Mouse (Mus musculus): ENCODE measurements around the gene Lsm2.
"Not testable (repeated sequence)": the region's sequence is repeated elsewhere in the genome, so short reads cannot be mapped to it uniquely, and the experiment has no call there.

Lsm2 gene

DNA sequence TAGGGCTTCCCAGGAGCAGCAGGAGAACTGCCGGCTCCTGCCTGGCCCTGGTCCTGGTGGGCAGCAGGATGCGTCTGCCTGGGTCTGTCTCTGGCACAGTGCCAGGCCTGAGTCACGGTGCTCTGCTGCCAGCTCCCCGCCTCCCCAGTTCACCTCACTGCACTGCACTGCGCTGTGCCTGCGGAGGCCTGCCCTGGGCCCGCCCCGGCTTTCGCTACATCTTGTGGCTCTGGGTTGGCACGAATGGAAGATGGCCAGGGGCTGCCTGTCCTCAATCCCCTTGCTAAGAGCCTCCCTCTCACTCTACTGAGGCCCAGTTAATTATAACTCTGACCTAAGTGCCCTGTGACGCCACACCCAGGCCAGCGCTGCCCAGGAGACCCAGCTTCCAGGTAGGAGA lies 34.7 kb downstream of the Lsm2 start, which contains the start of gene Vwa7:
Vwa7 (plus strand) TSS at position 204 of the 400 bp plus-strand sequence.
- no peak for DNase-seq

DNA sequence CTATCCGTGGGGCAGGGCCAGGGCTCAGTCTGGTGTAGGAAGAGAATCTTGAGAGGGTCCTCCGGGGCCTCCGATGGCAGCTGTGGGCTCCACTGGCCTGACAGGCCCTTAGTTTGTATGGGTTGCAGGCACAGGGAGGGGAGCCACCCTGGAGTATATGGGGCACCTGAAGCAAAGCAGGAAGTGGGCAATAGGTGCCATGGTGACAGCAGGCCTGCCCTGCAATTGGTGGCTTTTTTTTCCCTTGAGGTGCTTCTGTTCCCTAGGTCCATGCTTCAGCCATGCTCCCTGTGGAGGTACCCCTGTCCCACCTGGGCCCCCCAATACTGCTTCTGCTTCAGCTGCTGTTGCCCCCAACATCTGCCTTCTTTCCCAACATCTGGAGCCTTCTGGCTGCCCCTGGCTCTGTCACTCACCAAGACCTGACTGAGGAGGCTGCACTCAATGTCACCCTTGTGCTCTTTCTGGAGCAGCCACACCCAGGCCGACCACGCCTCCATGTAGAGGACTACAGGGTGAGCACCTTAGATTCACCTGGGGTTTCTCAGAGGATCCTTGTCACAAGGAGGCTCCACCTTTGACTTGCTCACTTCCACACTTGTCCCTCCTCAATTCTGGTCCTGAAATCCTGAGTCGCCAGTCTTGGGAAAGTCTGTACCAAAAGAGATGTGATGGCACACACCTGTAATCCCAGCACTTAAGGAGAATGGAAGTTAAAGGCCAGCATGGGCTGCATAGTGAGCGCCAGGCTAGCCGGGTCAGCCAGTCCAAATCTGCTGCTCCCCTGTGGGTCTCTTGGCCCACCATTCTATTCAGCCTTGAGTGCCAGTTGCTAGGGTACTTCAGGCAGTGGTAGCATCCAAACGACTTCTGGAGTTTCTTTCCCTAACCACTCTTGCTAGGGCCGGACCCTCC lies 35.4 kb downstream of the Lsm2 start:
- no peak for DNase-seq

DNA sequence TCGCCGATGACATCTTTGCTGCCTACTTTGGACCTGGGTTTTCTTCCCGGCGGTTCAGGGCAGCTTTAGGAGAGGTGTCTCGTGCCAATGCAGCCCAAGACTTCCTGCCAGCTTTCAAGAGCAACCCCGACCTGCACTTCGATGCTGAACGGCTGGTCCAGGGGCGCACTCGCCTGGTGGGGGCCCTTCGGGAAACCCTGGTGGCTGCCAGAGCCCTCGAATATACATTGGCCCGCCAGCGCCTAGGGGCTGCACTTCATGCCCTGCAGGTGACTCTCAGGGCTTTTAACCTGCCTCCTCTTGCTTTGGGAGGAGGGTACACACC lies 36.0 kb downstream of the Lsm2 start:
- DNase-seq: no peak

DNA sequence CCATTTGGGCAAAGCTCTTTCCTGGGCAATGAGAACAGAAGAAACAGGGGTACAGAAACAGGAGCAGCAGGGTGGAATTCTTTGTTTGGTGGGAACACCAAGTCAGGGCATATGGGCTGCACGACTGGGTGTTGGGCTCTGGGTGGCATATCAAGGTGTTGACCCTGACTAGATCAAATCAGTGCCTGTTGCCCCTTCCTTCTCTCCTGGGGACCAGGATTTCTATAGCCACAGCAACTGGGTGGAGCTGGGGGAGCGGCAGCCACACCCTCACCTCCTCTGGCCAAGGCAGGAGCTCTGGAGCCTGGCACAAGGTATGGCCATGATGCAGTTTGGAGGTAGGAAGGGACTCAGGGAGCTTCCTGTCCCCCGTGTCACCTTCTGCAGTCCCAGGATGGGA lies 36.5 kb downstream of the Lsm2 start:
- no peak for DNase-seq

DNA sequence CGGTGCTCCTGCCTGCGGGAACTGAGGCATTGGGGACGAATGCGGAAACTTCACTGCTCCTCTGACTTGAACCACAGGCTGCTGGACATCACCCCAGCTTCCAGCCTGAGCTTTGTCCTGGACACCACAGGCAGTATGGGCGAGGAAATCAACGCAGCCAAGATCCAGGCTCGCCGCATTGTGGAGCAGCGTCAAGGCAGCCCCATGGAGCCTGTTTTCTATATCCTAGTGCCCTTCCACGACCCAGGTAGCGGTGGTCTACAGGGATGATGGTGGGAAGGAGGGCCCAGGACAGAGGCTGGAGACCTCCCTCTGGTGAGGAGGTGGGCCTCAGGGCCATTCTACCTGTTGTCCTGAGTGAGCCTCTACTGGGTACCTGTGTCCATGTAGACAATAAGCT lies 38.2 kb downstream of the Lsm2 start:
- no peak for DNase-seq

DNA sequence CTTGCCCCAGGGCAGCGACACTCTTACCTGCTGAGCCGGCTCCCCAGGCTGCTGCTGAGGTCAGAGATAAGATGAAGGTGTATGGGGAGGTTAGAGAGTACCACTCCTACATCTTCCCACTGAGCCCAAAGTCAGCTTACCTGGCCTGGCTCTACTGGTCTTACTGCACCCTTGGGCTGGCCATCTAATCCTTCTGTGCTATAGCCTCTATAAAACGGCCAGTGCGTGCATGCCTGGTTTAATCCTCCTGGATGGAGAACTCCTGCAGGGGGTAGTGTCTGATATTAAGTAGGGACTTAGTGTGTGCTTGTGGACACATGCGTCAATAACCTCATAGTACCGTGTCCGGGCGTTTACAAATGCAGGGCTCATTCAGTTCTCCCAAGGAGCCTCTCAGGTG lies 38.9 kb downstream of the Lsm2 start:
- no peak for DNase-seq

DNA sequence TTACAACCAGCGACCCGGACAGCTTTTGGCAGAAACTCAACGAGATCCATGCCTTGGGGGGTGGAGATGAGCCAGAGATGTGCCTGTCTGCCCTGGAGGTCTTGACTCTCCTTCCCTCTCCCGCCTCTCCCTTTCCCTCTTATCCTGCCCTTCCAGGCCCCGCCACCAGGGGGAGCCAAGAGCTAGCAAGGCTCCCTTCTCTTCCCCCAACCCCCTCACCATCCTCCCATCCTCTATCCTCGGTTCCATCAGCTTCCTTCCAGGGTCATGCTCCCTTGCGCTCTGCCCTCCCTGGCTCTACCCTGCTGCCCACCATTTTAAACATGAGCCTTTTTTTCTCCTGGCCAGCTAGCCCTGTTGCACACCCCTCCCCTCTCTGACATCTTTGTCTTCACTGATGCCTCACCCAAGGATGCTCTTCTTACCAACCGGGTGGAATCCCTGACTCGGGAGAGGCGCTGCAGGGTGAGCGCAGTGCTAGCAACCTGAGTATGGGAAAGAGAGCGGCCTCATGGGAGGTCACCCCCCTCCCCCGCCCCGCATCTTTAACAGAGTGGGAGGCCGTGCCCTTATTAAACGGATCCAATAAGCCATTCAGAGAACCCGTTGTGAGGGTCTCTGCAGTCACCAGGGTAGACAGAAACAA lies 39.6 kb downstream of the Lsm2 start:
- peak; percentile 92 for DNase-seq

DNA sequence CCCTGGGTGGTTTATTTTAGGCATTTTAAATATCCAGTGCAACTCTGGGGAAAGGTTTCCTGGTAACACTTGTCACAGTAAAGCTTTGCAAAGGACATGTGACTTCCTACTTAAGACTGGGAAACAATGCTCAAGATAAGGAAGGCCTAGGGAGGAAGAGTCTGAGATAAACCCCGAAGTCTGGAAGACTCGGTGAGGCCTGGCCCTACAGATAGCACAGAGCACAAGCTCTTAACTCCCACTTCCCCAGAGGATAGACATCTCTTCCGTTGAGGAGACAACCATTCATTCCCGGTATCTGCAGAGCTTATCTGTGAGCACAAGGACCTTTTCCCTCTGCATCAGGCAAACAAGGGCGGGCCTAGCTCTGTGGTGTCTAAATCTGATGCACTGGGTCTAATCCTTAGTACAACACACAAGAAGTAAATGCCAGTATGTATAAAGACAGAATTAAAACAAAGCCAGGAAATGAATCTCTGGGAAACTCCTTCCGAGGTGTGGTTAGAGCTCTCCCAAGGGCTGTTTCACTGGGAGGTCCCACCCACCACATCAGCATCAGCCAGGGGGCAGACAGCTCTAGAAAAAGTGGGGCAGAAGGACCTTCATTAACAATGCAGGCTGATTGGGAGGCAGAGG lies 40.3 kb downstream of the Lsm2 start:
- DNase-seq: no peak

DNA sequence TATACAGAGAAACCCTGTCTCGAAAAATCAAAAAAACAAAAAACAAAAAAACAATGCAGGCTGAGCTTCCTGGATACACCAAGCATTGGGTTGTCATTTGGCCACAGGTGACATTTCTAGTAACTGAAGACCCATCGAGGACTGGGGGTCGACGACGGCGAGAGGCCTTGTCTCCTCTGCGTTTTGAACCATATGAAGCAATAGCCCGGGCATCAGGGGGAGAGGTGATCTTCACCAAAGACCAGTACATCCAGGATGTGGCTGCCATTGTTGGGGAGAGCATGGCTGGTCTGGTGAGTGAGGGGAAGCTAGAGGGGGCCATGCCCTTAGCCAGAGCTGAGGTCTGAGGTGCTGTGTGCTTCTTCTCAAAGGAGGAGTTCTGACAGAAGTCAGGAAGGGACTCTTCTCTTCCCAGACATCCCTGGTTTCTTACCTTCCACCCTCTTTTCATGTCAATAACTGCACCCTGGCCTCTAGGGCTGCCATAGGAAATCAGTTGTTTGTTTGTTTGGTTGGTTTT lies 40.9 kb downstream of the Lsm2 start:
- DNase-seq: no peak

DNA sequence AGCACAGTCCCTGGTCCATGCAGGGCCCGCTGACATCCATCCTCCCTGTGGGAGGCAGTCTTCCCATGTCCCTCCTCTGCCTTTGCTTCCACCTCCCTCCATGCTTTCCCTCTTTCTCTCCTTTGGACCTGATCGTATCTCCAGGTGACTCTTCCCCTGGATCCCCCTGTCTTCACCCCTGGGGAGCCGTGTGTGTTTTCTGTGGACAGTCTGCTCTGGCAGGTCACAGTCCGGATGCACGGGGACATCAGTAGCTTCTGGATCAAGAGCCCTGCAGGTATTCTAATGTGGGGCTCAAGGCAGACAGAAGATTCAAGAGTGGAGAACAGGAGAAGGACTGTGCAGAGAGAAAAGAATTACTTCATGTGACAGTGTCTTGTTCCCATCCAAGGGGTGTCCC lies 41.6 kb downstream of the Lsm2 start:
- DNase-seq: no peak

DNA sequence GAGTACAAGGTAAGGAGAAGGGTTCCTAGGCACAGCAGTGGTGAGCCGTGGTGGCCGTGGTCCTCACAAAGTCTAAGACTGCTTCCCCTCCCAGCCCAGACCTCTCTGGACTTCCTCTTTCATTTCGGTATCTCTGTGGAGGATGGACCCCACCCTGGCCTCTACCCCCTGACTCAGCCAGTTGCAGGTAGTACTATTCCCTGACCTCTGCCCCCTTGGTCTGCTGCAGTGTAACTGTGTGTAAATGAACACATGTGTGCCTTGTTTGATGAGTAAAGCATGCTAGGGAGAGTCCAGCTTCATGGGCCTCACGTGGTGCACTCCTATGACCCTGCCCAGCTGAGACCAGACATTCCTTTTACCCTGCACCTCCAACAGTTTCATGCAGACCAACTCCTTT lies 42.1 kb downstream of the Lsm2 start:
- DNase-seq: no peak

DNA sequence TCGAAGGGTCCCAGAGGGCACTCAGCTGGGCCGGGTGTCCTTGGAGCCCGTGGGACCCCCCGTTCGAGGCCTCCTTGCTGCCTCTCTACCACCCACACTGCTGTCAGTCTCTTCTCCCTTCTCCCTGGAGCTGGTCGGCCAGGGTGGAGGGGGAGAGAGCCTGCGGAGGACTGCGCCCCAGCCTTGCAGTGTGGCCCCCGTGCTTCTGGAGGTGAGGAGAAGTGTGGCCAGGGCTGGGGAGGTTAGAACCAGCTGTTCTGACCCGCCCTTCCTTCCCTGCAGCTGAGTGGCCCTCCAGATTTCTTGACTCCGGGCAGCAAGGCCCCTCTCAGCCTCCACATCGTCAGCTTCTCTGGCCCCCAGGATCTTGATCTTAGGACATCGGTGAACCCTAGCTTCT lies 42.6 kb downstream of the Lsm2 start:
- DNase-seq: no peak

DNA sequence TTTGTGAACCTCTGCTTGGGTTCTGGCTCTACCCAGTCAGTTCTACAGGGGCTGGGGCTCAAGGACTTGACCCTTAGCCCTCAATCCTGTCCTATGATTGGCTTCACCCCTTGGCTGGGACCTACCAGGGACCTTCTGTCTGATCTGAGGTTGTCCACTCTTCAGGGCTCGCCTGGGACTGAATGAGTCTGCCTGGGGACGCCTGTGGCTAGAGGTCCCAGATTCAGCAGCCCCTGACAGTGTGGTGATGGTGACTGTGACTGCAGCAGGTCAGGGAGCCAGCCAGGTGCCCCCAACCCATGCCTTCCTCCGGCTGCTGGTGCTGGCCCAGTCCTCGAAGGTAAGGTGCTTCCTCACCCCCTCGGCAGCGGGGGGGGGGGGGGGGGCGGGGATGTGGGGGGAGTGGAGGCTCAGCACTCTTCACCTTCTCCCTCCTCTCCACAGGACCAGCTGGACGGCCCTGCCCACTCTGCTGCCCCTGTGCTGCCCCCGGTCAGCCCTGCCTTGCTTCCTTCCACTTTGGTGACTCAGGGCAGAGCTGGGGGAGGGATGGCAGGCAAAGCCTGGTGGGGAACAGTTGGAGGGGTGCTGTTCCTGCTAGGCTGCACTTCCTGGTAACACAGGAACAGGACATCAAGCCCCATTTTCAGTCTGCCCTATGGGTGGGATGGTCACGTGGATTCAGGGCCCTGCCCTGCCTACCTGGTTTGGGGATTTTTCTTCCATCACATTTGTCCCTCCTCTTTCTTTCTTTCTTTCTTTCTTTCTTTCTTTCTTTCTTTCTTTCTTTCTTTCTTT lies 43.2 kb downstream of the Lsm2 start:
- no peak for DNase-seq

DNA sequence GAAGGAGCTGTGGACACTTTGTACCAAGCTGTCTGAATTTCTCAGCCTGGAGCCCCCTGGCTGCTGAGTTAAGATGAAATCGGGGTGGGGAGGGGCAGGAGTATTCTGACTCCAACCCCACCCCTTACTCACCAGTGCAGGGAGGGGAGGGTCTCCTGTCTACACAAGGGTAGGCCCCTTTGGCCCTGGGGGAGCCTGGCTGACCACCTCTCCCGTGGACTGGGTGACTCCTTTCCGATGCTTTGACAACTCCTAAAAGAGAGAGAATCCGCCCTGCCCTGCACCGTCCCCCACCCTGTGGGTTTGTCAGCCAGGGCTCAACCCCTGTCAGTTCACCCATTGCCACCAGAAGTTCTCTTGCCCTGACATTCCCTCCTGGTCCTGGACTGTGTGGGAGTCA lies 44.5 kb downstream of the Lsm2 start:
- DNase-seq: no peak

DNA sequence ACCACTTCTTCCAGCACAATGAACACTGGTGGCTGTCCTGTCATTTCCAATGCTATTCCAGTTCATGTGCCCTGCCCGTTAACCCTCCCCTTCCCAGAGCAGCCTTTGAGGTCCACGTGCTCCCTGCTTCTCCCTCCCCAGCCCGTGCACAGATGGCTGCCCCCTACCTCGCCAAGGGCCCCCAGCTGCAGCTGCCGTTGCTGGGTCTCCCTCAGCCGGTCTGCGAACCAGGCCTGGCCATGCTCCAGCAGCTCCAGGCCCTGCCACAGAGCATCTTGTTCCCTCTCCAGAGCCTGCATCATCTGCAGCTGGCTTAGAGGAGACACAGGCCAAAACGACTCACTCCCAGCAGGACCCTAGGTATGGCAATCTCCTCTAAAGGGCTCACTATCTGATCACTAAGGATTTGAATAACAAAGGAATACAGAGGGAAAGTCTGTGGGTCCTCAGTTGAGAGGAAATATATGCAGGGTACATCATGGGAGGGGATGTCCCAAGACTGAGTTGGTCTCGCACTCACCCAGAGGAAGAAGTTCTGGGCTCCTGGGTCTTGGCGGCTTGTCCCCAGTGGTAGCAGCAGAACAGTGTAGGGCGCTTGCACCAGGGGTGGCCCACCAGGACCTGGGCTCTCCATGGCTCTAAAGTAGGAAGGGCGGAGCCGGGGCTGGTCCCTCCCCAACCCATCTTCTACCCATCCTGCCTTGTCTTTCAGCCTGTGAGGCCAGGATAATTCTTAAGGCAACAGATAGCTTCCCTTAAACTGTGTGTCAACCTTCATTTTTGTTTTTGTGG lies 45.8 kb downstream of the Lsm2 start, which contains the start of gene Sapcd1:
Sapcd1 (minus strand) TSS at position 740 of the 792 bp plus-strand sequence.
- peak; percentile 35 for DNase-seq

DNA sequence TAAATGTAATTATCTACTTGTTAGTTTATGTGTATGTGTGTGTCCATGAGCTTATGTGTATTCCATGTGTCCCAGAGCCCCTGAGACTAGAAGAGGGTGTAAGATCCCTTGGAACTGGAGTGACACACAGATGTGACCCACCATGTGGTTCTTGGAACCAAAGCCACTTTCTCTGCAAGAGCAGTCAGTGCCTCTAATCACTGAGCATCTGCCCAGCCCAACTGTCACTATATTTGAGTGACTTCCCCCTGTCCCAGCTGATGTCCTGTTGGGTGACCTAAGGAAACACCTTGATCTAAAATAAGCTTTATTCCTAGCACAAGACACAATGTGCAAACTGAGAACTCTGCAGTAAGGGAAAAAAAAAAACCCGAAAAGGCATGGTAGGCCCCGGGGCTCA lies 46.7 kb downstream of the Lsm2 start:
- DNase-seq: no peak

DNA sequence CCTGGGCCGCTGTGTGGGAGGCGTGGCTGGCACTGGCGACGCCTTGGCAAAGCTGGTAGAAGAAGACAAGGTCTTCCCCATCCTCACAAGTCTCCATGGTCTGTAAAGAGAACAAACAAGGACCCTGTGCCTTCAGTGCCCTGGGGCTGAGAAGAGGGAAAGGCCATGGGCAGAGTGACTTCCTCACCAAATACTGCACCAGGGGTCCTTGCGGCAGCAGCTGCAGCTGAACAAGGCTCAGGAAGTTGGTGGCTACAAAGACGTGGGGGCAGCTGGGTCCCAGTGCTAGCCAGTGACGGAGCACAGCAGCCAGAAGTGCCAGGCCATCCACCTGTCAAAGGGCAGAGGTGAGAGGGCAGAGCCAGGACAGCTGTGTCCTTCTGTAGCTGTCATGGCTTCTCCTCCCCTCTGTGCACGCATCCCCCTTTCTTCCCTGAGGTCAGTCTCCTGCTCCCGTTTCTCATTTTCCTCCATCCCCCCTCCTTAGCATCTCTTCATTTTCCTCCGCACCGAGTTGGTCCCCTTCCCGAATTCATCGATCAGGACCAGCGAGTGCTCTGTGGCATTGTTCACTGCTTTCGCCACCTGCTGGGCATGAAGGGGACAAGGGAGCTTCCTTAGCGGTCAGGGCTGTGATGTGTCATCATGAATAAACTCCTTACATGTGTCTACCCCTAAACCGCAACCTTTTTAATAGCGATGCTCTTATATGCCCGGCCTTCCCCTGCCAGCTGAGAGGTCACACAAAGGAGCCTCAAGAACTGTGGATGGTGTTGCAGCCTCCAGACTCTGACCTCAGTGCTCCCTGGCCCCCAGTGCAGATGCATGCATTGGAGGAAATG lies 48.2 kb downstream of the Lsm2 start:
- peak; percentile 55 for DNase-seq

DNA sequence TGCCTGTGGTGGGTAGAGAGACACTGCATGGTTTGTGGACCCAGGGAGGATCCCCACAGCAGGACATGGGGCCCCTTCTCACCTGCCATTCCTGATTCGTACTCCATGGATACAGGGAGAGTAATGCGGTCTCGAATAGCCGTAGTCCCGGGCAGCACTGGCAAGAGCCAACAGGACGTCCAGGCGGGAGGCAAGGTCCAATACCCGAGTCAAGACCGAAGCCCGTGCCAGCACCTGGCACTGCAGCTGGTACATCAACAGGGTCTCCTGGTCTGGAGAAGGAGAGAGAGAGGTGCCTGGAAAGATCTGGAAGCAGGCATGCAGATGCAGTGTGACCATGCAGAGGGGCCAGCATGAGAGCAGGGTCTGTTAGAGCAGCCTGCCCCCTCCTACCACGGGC lies 49.6 kb downstream of the Lsm2 start:
- DNase-seq: no peak

DNA sequence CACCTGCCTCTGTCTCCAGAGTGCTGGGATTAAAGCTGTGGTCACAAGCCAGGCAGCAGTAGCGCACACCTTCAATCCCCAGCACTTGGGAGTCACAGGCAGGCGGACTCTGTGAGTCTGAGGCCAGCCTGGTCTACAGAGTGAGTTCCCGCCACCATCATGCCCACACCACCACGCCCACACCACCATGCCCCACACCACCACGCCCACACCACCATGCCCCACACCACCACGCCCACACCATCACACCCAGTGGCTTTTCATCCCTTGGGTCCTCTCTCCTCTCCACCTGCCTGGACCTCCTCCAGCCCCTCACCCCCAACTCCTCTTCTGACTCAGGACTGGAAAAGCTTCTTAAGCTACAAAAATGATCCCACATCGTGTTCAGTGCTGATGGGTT lies 50.2 kb downstream of the Lsm2 start:
- no peak for DNase-seq

DNA sequence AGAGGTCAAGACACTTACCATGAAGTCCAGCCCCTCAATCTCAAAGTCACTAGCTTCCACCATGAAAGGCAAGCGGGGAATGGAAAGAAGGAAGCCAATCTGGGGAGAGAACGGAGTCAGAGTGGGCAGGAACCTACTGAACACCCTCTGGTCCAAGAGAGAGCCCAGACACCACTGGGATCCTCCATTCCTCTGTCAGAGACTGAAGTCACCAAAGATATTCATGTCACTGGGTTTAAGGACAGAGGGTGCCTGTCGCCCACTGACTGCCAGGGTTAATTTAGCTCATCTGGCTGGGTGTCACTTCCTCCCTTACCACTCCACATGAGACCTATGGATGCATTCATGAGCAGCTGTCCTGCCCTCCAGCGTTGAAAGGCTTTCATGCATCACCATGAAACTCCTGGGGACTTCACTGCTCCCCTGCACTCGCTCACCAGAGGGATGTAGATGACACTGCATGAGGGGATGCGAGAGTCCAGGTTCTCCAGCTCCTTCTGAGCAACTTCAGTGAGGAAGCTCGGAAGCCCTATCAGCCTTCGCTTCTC lies 50.7 kb downstream of the Lsm2 start:
- DNase-seq: no peak

DNA sequence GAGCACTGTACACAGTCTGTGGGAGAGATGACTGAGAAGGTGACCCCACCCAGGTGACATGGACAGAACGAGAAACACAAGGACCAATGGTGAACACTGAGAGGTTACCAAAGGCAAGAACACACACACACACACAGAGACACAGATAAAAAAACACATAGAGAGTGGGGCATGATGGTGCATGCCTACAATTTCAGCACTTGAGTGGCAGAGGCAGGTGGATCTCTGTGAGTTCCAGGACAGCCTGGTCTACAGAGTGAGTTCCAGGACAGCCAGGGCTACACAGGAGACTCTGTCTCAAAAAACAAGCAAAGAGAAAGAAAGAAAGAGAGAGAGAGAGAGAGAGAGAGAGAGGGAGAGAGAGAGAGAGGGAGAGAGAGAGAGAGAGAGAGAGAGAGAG lies 52.0 kb downstream of the Lsm2 start:
- DNase-seq: not testable (repeated sequence)

All from thymus, postnatal 25 days (tissue).